Mouse (Mus musculus): ENCODE data around the gene Sik2. TPM values are rescaled to one million over a fixed set of nuclear protein-coding genes. Genes with fewer than 3 reads are reported as not detected.

The Sik2 gene
- polyA plus RNA-seq, 1 experiment = 1.0 TPM

- no peaks in the 10 kb centered on the region for H3K9me3 ChIP-seq (ENCODE audit: control insufficient read depth, low read length)
- H3K36me3 ChIP-seq (ENCODE audit: control insufficient read depth) = peaks cover 93% of the 10 kb centered on the region
- TF ChIP-seq TAL1 (IDR thresholded peaks at IDR 0.05; ENCODE audit: low read length) (no peak), GATA1 (IDR thresholded peaks at IDR 0.05; ENCODE audit: low read length) (no peak)
- H3K27me3 ChIP-seq (ENCODE audit: control insufficient read depth) = no peaks in the 10 kb centered on the region
- peaks cover 6% of the 10 kb centered on the region for H3K4me1 ChIP-seq (ENCODE audit: control insufficient read depth)
- no peak overlapping the region for H3K4me3 ChIP-seq (replicated peaks)
Measured at GRCm38 (mm10) chr9:50868182-50868581, 140.7 kb downstream of the Sik2 start.

- Histone ChIP-seq H3K36me3 (ENCODE audit: control insufficient read depth) (peaks cover 93% of the 10 kb centered on the region), H3K27me3 (ENCODE audit: control insufficient read depth) (no peaks in the 10 kb centered on the region), H3K9me3 (ENCODE audit: control insufficient read depth, low read length) (no peaks in the 10 kb centered on the region), H3K4me3 (replicated peaks) (no peak overlapping the region), H3K4me1 (ENCODE audit: control insufficient read depth) (peaks cover 6% of the 10 kb centered on the region)
- TF ChIP-seq TAL1 (IDR thresholded peaks at IDR 0.05; ENCODE audit: low read length) (no peak), GATA1 (IDR thresholded peaks at IDR 0.05; ENCODE audit: low read length) (no peak)
Measured at GRCm38 (mm10) chr9:50867015-50867414, 141.9 kb downstream of the Sik2 start.

- Histone ChIP-seq H3K36me3 (ENCODE audit: control insufficient read depth) (peaks cover 98% of the 10 kb centered on the region), H3K4me1 (ENCODE audit: control insufficient read depth) (peaks cover 12% of the 10 kb centered on the region), H3K9me3 (ENCODE audit: control insufficient read depth, low read length) (no peaks in the 10 kb centered on the region), H3K27me3 (ENCODE audit: control insufficient read depth) (no peaks in the 10 kb centered on the region), H3K4me3 (replicated peaks) (no peak overlapping the region)
- TF ChIP-seq TAL1 (IDR thresholded peaks at IDR 0.05; ENCODE audit: low read length) (no peak), GATA1 (IDR thresholded peaks at IDR 0.05; ENCODE audit: low read length) (no peak)
Measured at GRCm38 (mm10) chr9:50865803-50866202, 143.1 kb downstream of the Sik2 start.

GRCm38 (mm10) chr9:50864877-50865276 lies 144.0 kb downstream of the Sik2 start:
- no peaks in the 10 kb centered on the region for H3K9me3 ChIP-seq (ENCODE audit: control insufficient read depth, low read length)
- peaks cover 98% of the 10 kb centered on the region for H3K36me3 ChIP-seq (ENCODE audit: control insufficient read depth)
- H3K27me3 ChIP-seq (ENCODE audit: control insufficient read depth) = no peaks in the 10 kb centered on the region
- H3K4me3 ChIP-seq (replicated peaks) = no peak overlapping the region
- H3K4me1 ChIP-seq (ENCODE audit: control insufficient read depth) = peaks cover 21% of the 10 kb centered on the region
- TF ChIP-seq GATA1 (IDR thresholded peaks at IDR 0.05; ENCODE audit: low read length) (no peak), TAL1 (IDR thresholded peaks at IDR 0.05; ENCODE audit: low read length) (no peak)

- Histone ChIP-seq H3K27me3 (ENCODE audit: control insufficient read depth) (no peaks in the 10 kb centered on the region), H3K9me3 (ENCODE audit: control insufficient read depth, low read length) (no peaks in the 10 kb centered on the region), H3K4me1 (ENCODE audit: control insufficient read depth) (peaks cover 30% of the 10 kb centered on the region), H3K4me3 (replicated peaks) (no peak overlapping the region), H3K36me3 (ENCODE audit: control insufficient read depth) (peaks cover 100% of the 10 kb centered on the region)
- TF ChIP-seq GATA1 (IDR thresholded peaks at IDR 0.05; ENCODE audit: low read length) (no peak), TAL1 (IDR thresholded peaks at IDR 0.05; ENCODE audit: low read length) (no peak)
Measured at GRCm38 (mm10) chr9:50863824-50864223, 145.0 kb downstream of the Sik2 start.

- H3K27me3 ChIP-seq (ENCODE audit: control insufficient read depth) = no peaks in the 10 kb centered on the region
Measured at GRCm38 (mm10) chr9:50861119-50861839, 147.6 kb downstream of the Sik2 start.

GRCm38 (mm10) chr9:50858681-50859080 lies 150.2 kb downstream of the Sik2 start:
- Histone ChIP-seq H3K9me3 (ENCODE audit: control insufficient read depth, low read length) (no peaks in the 10 kb centered on the region), H3K36me3 (ENCODE audit: control insufficient read depth) (peaks cover 55% of the 10 kb centered on the region), H3K27me3 (ENCODE audit: control insufficient read depth) (no peaks in the 10 kb centered on the region), H3K4me3 (replicated peaks) (peak overlapping the region; percentile 43), H3K4me1 (ENCODE audit: control insufficient read depth) (peaks cover 63% of the 10 kb centered on the region)
- TF ChIP-seq TAL1 (IDR thresholded peaks at IDR 0.05; ENCODE audit: low read length) (no peak), GATA1 (IDR thresholded peaks at IDR 0.05; ENCODE audit: low read length) (no peak)

More at GRCm38 (mm10) chr9:50861119-50861839, 147.6 kb downstream of the Sik2 start:
- H3K4me3 ChIP-seq (replicated peaks) = no peak overlapping the region
- no peaks in the 10 kb centered on the region for H3K9me3 ChIP-seq (ENCODE audit: control insufficient read depth, low read length)
- peaks cover 42% of the 10 kb centered on the region for H3K4me1 ChIP-seq (ENCODE audit: control insufficient read depth)
- H3K36me3 ChIP-seq (ENCODE audit: control insufficient read depth) = peaks cover 81% of the 10 kb centered on the region
- TF ChIP-seq GATA1 (IDR thresholded peaks at IDR 0.05; ENCODE audit: low read length) (no peak), TAL1 (IDR thresholded peaks at IDR 0.05; ENCODE audit: low read length) (no peak)

GRCm38 (mm10) chr9:50857082-50857641 lies 151.7 kb downstream of the Sik2 start:
- TF ChIP-seq GATA1 (IDR thresholded peaks at IDR 0.05; ENCODE audit: low read length) (no peak), TAL1 (IDR thresholded peaks at IDR 0.05; ENCODE audit: low read length) (no peak)
- peaks cover 40% of the 10 kb centered on the region for H3K36me3 ChIP-seq (ENCODE audit: control insufficient read depth)
- peak overlapping the region; percentile 87 for H3K4me3 ChIP-seq (replicated peaks)
- peaks cover 78% of the 10 kb centered on the region for H3K4me1 ChIP-seq (ENCODE audit: control insufficient read depth)
- no peaks in the 10 kb centered on the region for H3K9me3 ChIP-seq (ENCODE audit: control insufficient read depth, low read length)
- no peaks in the 10 kb centered on the region for H3K27me3 ChIP-seq (ENCODE audit: control insufficient read depth)

- H3K36me3 ChIP-seq (ENCODE audit: control insufficient read depth) = peaks cover 34% of the 10 kb centered on the region
- peaks cover 83% of the 10 kb centered on the region for H3K4me1 ChIP-seq (ENCODE audit: control insufficient read depth)
- H3K4me3 ChIP-seq (replicated peaks) = peak overlapping the region; percentile 87
- H3K27me3 ChIP-seq (ENCODE audit: control insufficient read depth) = no peaks in the 10 kb centered on the region
- no peaks in the 10 kb centered on the region for H3K9me3 ChIP-seq (ENCODE audit: control insufficient read depth, low read length)
- no peak for TF ChIP-seq TAL1 (IDR thresholded peaks at IDR 0.05; ENCODE audit: low read length)
- TF ChIP-seq GATA1 (IDR thresholded peaks at IDR 0.05; ENCODE audit: low read length) = no peak
Measured at GRCm38 (mm10) chr9:50856341-50857081, 152.4 kb downstream of the Sik2 start.

Measured in erythroblast, embryonic 14.5 days (primary cell).